In the genomic region with DNA sequence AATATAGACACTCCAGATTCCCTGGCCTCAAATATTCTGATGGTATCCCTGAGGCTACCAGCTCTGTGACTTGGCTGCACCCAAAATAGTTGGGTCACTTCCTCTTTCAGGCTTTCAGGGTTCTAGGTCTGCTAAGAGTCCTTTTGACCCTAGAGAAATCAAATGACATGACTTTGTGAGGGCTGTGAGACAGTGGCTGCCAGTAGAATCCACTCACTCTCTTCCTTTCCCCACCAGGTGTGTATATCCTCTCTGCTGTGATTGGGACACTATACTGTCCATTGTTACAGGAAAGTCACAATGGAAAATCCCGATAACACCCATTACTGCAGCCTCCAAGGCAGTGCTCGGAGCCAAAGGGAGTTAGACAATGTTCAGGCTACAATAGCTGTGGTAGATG, we compare ENCODE assay signal across 52 mouse cellular contexts. TPM values are rescaled to one million over a fixed set of nuclear protein-coding genes. Genes with fewer than 3 reads are reported as not detected.
"Had no signal": no experiment of that assay in that cellular context is flagged by ENCODE, and none has a peak within 500 bp of the region (broad histone marks: within the 10 kb centered on the region; RNA-seq: fewer than 3 reads in every experiment).

TSS of gene Magea4 (plus strand) at position 301 of the 400 bp plus-strand sequence.

- H3K27ac ChIP-seq: heart, embryonic 13.5 days; heart, embryonic 15.5 days; hindbrain, embryonic 10.5 days; hindbrain, embryonic 12.5 days; hindbrain, embryonic 13.5 days; hindbrain, embryonic 14.5 days; hindbrain, embryonic 15.5 days; hindbrain, postnatal 0 days; intestine, embryonic 15.5 days; kidney, embryonic 15.5 days; kidney, postnatal 0 days; layer of hippocampus, adult 2 months; left cerebral cortex, adult 2 months had no signal

- H3K9ac ChIP-seq: heart, embryonic 12.5 days; heart, embryonic 13.5 days; heart, embryonic 15.5 days; hindbrain, embryonic 12.5 days; hindbrain, embryonic 13.5 days; hindbrain, embryonic 14.5 days; hindbrain, embryonic 15.5 days; intestine, embryonic 15.5 days; kidney, embryonic 15.5 days had no signal

- H3K4me2 ChIP-seq: heart, embryonic 11.5 days; heart, embryonic 12.5 days; heart, embryonic 13.5 days; heart, embryonic 15.5 days; hindbrain, embryonic 12.5 days; hindbrain, embryonic 13.5 days; hindbrain, embryonic 14.5 days; hindbrain, embryonic 15.5 days; intestine, embryonic 15.5 days; kidney, embryonic 15.5 days had no signal

- H3K36me3 ChIP-seq: heart, embryonic 12.5 days; heart, embryonic 13.5 days; heart, embryonic 15.5 days; hindbrain, embryonic 10.5 days; hindbrain, embryonic 12.5 days; hindbrain, embryonic 13.5 days; hindbrain, embryonic 15.5 days; intestine, embryonic 15.5 days; kidney, embryonic 15.5 days had no signal

- H3K27me3 ChIP-seq: heart, embryonic 12.5 days; heart, embryonic 13.5 days; heart, embryonic 15.5 days; hindbrain, embryonic 12.5 days; hindbrain, embryonic 13.5 days; hindbrain, embryonic 15.5 days; intestine, embryonic 15.5 days had no signal

- DNase-seq: heart, postnatal 10 days; heart, postnatal 14 days; heart, postnatal 36 days; heart, postnatal 4 days; kidney, adult 11 months; kidney, adult 18-20 months; kidney, adult 2 months; kidney, adult 8-10 months; kidney, adult 9 months; kidney, postnatal 10 days; kidney, postnatal 14 days; kidney, postnatal 25 days; kidney, postnatal 36 days; kidney, postnatal 4 days; layer of hippocampus, adult 9-11 months; layer of hippocampus, postnatal 36 days had no signal

- H3K4me3 ChIP-seq: heart, embryonic 12.5 days; heart, embryonic 13.5 days; heart, embryonic 15.5 days; hindbrain, embryonic 10.5 days; hindbrain, embryonic 12.5 days; hindbrain, embryonic 13.5 days; hindbrain, embryonic 15.5 days; intestine, embryonic 15.5 days; kidney, embryonic 15.5 days; layer of hippocampus, adult 2 months; left cerebral cortex, adult 2 months had no signal

- H3K4me1 ChIP-seq: heart, embryonic 12.5 days; heart, embryonic 13.5 days; heart, embryonic 15.5 days; hindbrain, embryonic 10.5 days; hindbrain, embryonic 12.5 days; hindbrain, embryonic 13.5 days; hindbrain, embryonic 15.5 days; intestine, embryonic 15.5 days; kidney, embryonic 15.5 days had no signal

- H3K9me3 ChIP-seq: heart, embryonic 13.5 days; heart, embryonic 15.5 days; hindbrain, embryonic 10.5 days; hindbrain, embryonic 12.5 days; hindbrain, embryonic 13.5 days; hindbrain, embryonic 15.5 days; intestine, embryonic 15.5 days; kidney, embryonic 15.5 days had no signal

RNA-seq across cellular contexts. Expression of gene Magea4, which starts in this region (rescaled TPM):
- total RNA-seq: heart, postnatal 10 days; heart, postnatal 14 days; heart, postnatal 25 days; heart, postnatal 36 days; heart, postnatal 4 days; hematopoietic stem cell, adult 5-6 weeks; hindbrain, postnatal 0 days; layer of hippocampus, adult 18-20 months; layer of hippocampus, adult 2 months; layer of hippocampus, adult 8-10 months; layer of hippocampus, postnatal 10 days; layer of hippocampus, postnatal 14 days; layer of hippocampus, postnatal 25 days; layer of hippocampus, postnatal 36 days; left cerebral cortex, adult 18-20 months; left cerebral cortex, adult 2 months; left cerebral cortex, adult 8-10 months had no signal
- polyA plus RNA-seq: heart, embryonic 11.5 days; heart, embryonic 12.5 days; heart, embryonic 13.5 days; heart, embryonic 14.5 days; heart, embryonic 15.5 days; heart, embryonic 16.5 days; heart, postnatal 0 days; hindbrain, embryonic 10.5 days; hindbrain, embryonic 11.5 days; hindbrain, embryonic 12.5 days; hindbrain, embryonic 13.5 days; hindbrain, embryonic 14.5 days; hindbrain, embryonic 15.5 days; hindbrain, embryonic 16.5 days; hindbrain, postnatal 0 days; inflammation-experienced regulatory T-cells, adult 6 months; intestine, embryonic 14.5 days; intestine, embryonic 15.5 days; intestine, embryonic 16.5 days; intestine, postnatal 0 days; kidney, adult 2 months; kidney, embryonic 14.5 days; kidney, embryonic 15.5 days; kidney, embryonic 16.5 days; kidney, postnatal 0 days; large intestine, adult 2 months had no signal
